Mouse (Mus musculus): ENCODE results near the gene Tnp2. TPM values are rescaled to one million over a fixed set of nuclear protein-coding genes. Genes with fewer than 3 reads are reported as not detected.

Gene Tnp2
- total RNA-seq, 2 experiments from 2014 or later: not detected

- DNase-seq: no peak
Measured at GRCm38 (mm10) chr16:10788866-10789265, 406 bp upstream of the Tnp2 start.

DNA sequence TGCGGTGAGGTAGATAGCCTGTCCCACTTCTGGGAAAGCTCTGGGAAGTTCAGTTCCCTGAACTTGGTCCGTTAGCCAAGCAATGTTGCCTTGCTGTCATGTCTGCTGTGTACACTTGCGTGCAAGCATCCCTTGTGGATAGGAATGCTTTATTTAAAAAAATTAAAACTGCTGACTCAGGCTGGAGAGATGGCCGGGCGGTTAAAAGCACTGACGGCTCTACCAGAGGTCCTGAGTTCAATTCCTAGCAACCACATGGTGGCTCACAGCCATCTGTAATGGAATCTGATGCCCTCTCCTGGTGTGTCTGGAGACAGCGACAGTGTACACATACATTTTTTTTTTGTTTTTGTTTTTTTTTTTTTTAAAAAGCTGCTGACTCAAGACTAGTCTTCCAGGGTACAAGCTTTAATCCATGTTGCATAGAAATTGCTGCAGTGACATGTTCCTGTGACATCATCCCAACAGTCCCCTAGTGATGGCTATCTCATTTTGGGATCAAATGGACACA lies 857 bp downstream of the Tnp2 start:
- no peak for DNase-seq

DNA sequence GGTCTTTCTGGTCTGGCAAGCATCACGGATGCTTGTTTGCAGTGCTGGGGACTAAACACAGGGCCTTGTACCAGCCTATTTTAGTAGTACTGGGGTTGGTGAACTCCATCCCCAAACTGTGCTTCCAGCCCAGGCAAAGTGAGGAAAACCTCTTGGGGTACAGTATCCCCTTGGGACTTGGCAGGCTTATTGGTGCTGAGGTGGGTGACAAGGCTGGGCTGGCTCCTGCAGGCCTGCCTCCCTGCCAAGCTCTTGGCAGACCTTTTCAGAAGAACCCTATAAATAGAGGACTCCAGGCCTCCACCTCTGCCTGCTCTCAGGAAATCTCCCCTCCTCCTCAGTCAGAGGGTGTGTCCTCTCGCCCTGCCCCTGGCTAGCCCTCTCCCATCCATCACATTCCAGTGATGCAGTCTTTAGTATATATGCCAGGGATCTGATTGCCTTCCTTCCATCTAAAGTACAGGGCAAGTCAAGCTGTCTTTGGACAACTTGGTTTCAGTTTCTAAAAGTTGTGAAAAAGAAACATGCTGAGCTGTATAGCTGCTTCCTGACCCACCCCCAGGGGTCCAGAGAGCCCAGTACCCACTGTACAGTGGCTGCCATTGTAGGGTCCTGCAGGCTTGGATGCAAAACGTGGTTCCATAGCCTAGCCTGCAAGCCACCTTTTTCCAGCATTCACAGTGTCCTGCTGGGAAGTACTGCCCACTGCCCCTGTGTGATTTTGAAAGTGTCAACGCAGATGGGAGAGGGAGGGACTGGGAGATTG lies 1.5 kb downstream of the Tnp2 start:
- DNase-seq: peak in 1 of 2 experiments; percentile 21

DNA sequence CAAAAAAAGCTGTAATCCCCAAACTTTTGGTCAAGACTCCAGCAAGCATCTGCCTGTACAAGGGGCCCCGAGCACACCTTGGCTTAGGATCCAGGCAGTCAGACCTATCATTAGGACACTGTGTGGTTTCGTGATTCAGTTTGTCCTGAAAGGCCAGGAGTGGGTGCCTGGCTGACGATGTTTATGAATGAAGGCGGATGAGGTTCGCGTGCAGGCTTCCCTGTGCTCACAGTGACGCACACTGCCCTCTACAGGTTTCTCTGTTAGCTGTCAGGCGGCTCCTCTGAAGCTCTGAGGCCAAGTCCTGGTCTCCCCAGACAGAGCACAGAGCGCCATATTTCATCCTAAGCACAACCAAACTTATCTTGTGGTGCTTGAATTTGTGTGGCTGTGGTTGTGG lies 2.2 kb downstream of the Tnp2 start:
- peak; percentile 81 to 88 for DNase-seq

DNA sequence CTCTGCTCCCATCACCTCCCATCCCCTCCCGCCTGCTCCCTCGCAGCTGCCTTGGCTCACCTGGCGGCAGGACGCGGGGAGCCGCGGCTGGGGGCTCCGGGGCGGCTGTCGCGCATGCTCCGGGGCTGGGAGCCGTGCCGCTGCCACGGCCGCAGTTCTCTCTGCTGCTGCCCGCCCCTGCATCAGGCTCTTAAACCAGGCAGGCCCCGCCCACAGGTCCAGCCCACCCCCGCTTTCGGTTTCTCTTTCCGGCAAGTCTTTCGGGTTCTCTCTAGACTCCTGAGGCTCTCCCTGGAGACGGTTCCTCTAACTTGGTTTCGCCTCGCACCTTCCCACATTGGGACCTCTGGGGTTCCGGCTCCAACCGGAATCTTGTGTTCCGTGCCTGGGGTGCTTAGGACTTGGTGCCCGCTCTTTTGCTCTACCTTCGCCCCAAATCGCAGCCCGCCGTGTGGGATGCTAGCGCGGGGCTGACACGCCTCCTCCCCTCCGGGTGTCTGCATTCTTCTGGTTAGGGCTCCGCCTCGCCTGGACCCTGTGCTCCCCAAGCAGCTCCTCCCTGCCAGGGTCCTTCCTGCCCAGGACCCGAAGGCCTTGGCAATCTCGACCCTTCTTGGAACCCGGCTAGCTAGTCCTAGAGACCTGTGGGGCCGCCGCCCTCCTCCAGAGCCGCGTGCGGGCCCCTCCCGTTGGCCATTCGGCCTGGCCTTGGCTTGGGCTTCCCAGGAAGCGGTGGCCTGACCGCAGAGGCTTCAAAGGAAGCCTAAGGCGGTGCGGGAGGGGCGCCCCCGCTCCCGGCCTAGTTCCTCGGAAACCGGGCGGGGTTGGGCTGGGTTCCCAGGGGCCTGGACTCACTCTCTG lies 2.9 kb downstream of the Tnp2 start, which contains the start of gene Socs1:
Gene Socs1 (minus strand): TSS at position 166 of the 861 bp plus-strand sequence.
- peak; percentile 91 to 95 for DNase-seq

DNA sequence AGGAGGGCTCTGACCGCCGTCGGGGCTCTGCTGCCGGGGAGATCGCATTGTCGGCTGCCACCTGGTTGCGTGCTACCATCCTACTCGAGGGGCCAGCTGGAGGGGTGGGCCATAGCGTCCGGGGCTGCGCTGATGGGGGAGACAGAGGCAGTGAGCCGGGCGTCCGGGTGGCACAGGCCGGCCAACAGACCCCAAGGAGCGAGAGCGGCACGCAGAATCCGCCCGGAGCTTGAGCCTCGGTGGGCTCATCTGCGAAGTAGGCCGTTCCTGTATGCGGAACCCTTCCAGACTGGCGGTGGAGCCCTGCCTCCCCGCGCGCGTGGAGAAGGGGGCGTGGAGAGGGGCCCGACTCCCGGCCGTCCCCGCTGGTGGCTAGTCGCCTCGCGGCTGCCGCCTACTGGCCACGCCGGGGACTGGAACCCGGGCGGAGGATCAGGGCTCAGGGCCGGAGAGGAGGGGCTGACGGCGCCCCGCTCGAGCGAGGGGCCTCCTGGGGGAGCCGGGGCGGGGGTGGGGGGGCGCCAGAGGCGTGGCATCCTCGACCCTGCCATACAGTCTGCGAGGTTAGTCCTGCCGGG lies 3.6 kb downstream of the Tnp2 start:
- peak; percentile 94 to 96 for DNase-seq

- DNase-seq: peak; percentile 61 to 76
Measured at GRCm38 (mm10) chr16:10783883-10784792, 4.3 kb downstream of the Tnp2 start.

- DNase-seq: no peak
Measured at GRCm38 (mm10) chr16:10783451-10783850, 5.0 kb downstream of the Tnp2 start.

- DNase-seq: no peak
Measured at GRCm38 (mm10) chr16:10783152-10783434, 5.4 kb downstream of the Tnp2 start.

DNA sequence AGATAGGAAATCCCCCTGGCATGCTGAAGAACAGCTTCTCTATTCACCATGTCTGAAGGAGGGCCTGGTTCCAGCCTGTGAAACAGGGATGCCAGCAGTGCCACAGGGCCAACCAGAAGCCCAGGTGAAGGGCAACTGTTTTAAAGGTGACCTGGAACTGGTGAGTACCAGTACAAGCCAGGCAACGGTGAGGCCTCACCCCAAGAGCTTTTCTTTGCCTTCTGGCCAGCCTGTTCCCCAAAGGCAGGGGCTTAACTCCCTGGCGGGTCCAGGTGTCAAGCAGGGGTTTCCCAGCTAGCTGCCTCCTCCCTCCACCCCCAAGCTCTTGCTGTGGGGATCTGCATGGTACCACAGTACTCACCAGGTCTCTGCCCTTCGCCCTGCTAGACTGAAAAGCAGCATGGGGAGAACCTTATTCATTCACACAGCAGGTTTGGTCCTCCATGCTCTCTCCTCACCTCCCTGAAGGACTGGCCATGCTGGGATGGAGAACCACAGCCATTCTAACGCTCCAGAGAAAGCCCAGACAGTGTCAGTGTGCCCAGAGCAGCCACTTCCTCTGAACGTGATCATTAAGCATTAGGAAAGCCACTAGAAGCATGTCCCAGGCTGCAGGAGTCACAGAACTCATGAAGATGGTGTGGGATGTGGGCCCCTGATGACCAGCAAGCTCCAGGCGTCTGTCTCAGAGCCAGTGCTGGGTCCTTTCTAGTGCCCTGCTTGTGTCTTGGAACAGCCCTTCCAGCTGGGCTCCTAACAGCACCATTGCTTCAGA lies 5.9 kb downstream of the Tnp2 start:
- no peak for DNase-seq

GRCm38 (mm10) chr16:10781862-10782371 lies 6.5 kb downstream of the Tnp2 start:
- peak in 1 of 2 experiments; percentile 52 for DNase-seq

DNA sequence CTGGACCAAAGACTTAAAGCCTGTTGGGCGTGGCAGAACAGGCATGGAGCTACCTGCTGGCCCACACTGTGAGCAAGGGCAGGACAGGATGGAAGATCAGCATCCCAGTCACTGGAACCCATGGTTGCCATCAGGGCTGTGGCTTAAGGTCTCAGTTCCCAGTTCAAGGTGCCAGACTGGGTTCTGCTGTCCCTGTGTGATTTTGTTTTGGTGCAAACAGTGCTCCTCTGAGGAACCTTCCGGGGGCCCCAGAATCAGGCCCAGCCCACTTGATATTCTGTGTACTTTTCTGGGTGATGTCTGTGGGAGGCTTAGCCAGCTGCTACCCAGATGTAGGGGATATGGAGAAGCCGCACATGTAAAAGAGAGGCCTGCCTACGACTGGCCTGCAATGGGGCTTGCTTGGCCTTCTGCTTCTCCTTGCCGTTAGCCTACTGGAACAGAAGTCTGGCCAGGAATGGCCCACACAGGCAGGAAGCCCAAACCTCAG lies 7.8 kb downstream of the Tnp2 start:
- no peak for DNase-seq

DNA sequence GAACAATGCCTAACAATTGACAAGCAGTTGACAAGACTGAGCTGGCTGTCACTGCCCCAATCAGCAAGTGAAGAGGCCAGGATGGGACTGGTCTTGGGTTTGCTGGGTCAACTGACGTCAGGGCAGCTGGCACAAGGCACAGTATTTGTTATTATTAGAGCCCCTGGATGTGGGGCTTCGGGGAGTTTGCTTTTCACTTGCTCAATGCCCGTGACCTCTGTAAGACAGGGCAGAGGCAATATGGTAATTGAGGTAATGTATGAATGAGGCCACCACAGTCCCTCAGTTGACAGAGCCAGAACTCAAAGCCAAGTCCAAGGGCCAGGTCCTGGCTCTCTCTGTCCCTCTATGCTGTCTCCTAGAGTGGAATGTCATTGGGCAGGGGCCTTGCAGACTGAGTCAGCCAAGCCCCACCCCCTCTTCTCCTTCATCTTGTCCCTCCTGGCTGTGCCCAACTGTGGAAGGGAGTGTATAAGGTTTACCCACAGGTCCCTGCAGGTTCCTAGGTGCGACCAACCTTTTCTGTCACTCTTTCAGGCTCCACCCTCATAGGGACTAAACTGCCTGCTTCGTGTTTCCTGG lies 10.8 kb downstream of the Tnp2 start:
- DNase-seq: peak; percentile 48 to 53

DNA sequence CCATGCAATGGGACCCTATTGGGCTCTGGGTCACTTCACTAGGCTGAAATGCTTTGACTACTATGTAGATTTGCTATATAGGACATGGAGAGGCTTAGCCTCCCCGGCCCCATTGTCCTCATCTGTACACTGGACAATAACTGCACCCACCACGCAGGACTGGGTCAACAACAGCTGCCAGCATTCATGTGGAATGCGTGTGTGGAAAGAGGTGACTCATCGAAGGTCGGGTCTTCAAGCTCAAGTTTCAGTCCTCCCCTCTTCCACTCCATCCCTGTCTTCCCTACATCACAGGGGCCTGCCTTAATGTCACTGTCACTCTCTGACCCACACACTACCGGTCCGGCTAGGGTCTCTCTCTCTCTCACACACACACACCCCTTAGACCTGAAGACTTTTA lies 12.1 kb downstream of the Tnp2 start:
- peak; percentile 63 to 71 for DNase-seq

- DNase-seq: peak; percentile 39 to 53
Measured at GRCm38 (mm10) chr16:10774726-10775125, 13.7 kb downstream of the Tnp2 start.

DNA sequence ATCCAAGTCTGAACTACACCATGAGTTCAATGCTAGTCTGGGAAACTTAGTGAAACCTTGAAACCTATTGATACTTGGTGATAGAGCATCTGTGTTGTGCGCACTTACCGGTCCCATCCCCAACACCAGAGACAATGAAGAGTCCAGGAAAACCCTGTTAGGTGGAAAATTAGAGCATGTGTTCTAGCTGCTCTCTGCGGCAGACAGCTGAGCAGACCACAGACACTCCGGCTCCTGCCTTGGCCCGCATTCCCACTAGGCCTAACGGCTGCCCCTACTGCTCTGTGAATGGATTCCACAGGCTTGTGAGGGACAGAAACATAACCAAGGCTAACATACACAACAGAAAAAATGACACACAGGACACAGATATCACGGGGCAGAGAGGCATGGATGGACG lies 14.9 kb downstream of the Tnp2 start:
- no peak for DNase-seq

- peak; percentile 52 to 56 for DNase-seq
Measured at GRCm38 (mm10) chr16:10771769-10772510, 16.5 kb downstream of the Tnp2 start.

- DNase-seq: no peak
Measured at GRCm38 (mm10) chr16:10770531-10771325, 17.7 kb downstream of the Tnp2 start.
